Mouse (Mus musculus) limb, embryonic 13.5 days (tissue): ENCODE measurements around the gene Cacna2d4. TPM values are rescaled to one million over a fixed set of nuclear protein-coding genes. Genes with fewer than 3 reads are reported as not detected.

Source experiments
- ATAC-seq: fragments of 200-750 bp; cut with Nextera tagmentation; 2 replicates; pipeline ENCODE4 v1.8.0; 2017; ENCODE audit warnings: low read depth, moderate number of reproducible peaks, moderate TSS enrichment; ENCODE audit not compliant: low FRiP score
- H3K27ac ChIP-seq: fragments of 300-500 bp; sonication (generic); 2 replicates; pipeline ENCODE4 v1.5.1; 2015; ENCODE audit warnings: inconsistent platforms, mild to moderate bottlenecking, moderate library complexity
- H3K27me3 ChIP-seq: fragments of 300-500 bp; sonication (generic); 2 replicates; pipeline ENCODE4 v1.6.1; 2015; ENCODE audit warnings: mild to moderate bottlenecking, inconsistent platforms
- H3K36me3 ChIP-seq: fragments of 300-500 bp; sonication (generic); 2 replicates; pipeline ENCODE4 v1.6.1; 2015; ENCODE audit warnings: inconsistent platforms, mild to moderate bottlenecking, moderate library complexity
- H3K4me1 ChIP-seq: fragments of 300-500 bp; sonication (generic); 2 replicates; pipeline ENCODE4 v1.6.1; 2015; ENCODE audit warnings: inconsistent platforms
- H3K4me2 ChIP-seq: fragments of 300-500 bp; sonication (generic); replicated peaks from 2 replicates; pipeline ENCODE4 v1.6.1; 2015; ENCODE audit warnings: inconsistent platforms, mild to moderate bottlenecking, moderate library complexity
- H3K4me3 ChIP-seq: fragments of 300-500 bp; sonication (generic); 2 replicates; pipeline ENCODE4 v1.5.1; 2015; ENCODE audit warnings: moderate library complexity, mild to moderate bottlenecking, inconsistent platforms
- H3K9ac ChIP-seq: fragments of 300-500 bp; sonication (generic); 2 replicates; pipeline ENCODE4 v1.6.1; 2015; ENCODE audit warnings: mild to moderate bottlenecking, inconsistent platforms
- H3K9me3 ChIP-seq: fragments of 300-500 bp; sonication (generic); 2 replicates; pipeline ENCODE4 v1.6.1; 2016; ENCODE audit warnings: inconsistent platforms
- WGBS: fragments of 180-500 bp; shearing (Covaris S2); methylation state at CpG from one replicate; pipeline ENCODE4 v1.1.7; 2015; 5-methylcytosine and 5-hydroxymethylcytosine counted together
- polyA plus RNA-seq: library from polyadenylated mRNA; unstranded; fragments of >200 nt; fragmentation: Nextera tagmentation; extraction: Ambion mirVana; gene quantifications from 2 replicates; pipeline ENCODE4 v1.2.1, GENCODE M21; 2015

The Cacna2d4 gene
- not detected in 2 replicates for polyA plus RNA-seq

GRCm38 (mm10) chr6:119236241-119236640 is at the start of gene Cacna2d4:
TSS of gene Cacna2d4 (plus strand) at chr6:119236526.
- H3K36me3 ChIP-seq = no peaks in the 10 kb centered on the region
- no peak within 1 kb of the TSS for H3K9ac ChIP-seq
- H3K27ac ChIP-seq = no peak within 1 kb of the TSS
- H3K4me3 ChIP-seq = no peak within 1 kb of the TSS
- WGBS = 50% methylated on average over 1 of the region's 1 CpGs
- peaks cover 12% of the 10 kb centered on the region; the same call in 1 of the 2 replicates for H3K4me1 ChIP-seq
- no peak for ATAC-seq
- H3K4me2 ChIP-seq = no peak within 1 kb of the TSS
- no peaks in the 10 kb centered on the region for H3K27me3 ChIP-seq
- H3K9me3 ChIP-seq = no peaks in the 10 kb centered on the region

- H3K4me3 ChIP-seq = no peak overlapping the region
Observed at GRCm38 (mm10) chr6:119186658-119187057, 49.7 kb upstream of the Cacna2d4 start.

GRCm38 (mm10) chr6:119187631-119188030 is 48.7 kb upstream of the Cacna2d4 start:
- Histone ChIP-seq H3K9me3 (no peaks in the 10 kb centered on the region), H3K9ac (no peak overlapping the region), H3K27me3 (no peaks in the 10 kb centered on the region), H3K4me1 (no peaks in the 10 kb centered on the region), H3K4me2 (no peak overlapping the region), H3K4me3 (no peak overlapping the region), H3K27ac (no peak overlapping the region), H3K36me3 (peaks cover 44% of the 10 kb centered on the region)
- no peak for ATAC-seq
- WGBS = 71% methylated on average over 6 of the region's 6 CpGs

More at GRCm38 (mm10) chr6:119186658-119187057, 49.7 kb upstream of the Cacna2d4 start:
- ATAC-seq = no peak
- Histone ChIP-seq H3K27ac (no peak overlapping the region), H3K9ac (no peak overlapping the region), H3K27me3 (no peaks in the 10 kb centered on the region), H3K36me3 (peaks cover 36% of the 10 kb centered on the region), H3K4me2 (no peak overlapping the region), H3K9me3 (no peaks in the 10 kb centered on the region), H3K4me1 (no peaks in the 10 kb centered on the region)
- 61% methylated on average over 8 of the region's 8 CpGs for WGBS

GRCm38 (mm10) chr6:119191478-119191877 is 44.8 kb upstream of the Cacna2d4 start:
- H3K27ac ChIP-seq = no peak overlapping the region
- no peaks in the 10 kb centered on the region for H3K4me1 ChIP-seq
- H3K4me3 ChIP-seq = no peak overlapping the region
- WGBS = 91% methylated on average over 4 of the region's 4 CpGs
- ATAC-seq = no peak
- H3K9ac ChIP-seq = no peak overlapping the region
- no peak overlapping the region for H3K4me2 ChIP-seq
- no peaks in the 10 kb centered on the region for H3K27me3 ChIP-seq
- H3K36me3 ChIP-seq = peaks cover 43% of the 10 kb centered on the region
- H3K9me3 ChIP-seq = no peaks in the 10 kb centered on the region

GRCm38 (mm10) chr6:119193571-119194154 is 42.7 kb upstream of the Cacna2d4 start:
- H3K36me3 ChIP-seq = peaks cover 43% of the 10 kb centered on the region
- H3K4me3 ChIP-seq = no peak overlapping the region
- no peak overlapping the region for H3K27ac ChIP-seq
- no peaks in the 10 kb centered on the region for H3K27me3 ChIP-seq
- H3K4me1 ChIP-seq = peaks cover 4% of the 10 kb centered on the region; the same call in 1 of the 2 replicates
- ATAC-seq = no peak
- no peak overlapping the region for H3K9ac ChIP-seq
- no peak overlapping the region for H3K4me2 ChIP-seq
- H3K9me3 ChIP-seq = no peaks in the 10 kb centered on the region
- WGBS = 43% methylated on average over 15 of the region's 15 CpGs

GRCm38 (mm10) chr6:119194161-119194560 is 42.2 kb upstream of the Cacna2d4 start:
- 43% methylated on average over 9 of the region's 9 CpGs for WGBS
- Histone ChIP-seq H3K4me1 (peaks cover 7% of the 10 kb centered on the region; the same call in 1 of the 2 replicates), H3K4me3 (no peak overlapping the region), H3K9me3 (no peaks in the 10 kb centered on the region), H3K4me2 (no peak overlapping the region), H3K36me3 (peaks cover 40% of the 10 kb centered on the region), H3K27ac (no peak overlapping the region), H3K9ac (no peak overlapping the region), H3K27me3 (no peaks in the 10 kb centered on the region)
- no peak for ATAC-seq

GRCm38 (mm10) chr6:119194601-119195000 is 41.7 kb upstream of the Cacna2d4 start:
- WGBS = 64% methylated on average over 7 of the region's 7 CpGs
- Histone ChIP-seq H3K9ac (no peak overlapping the region), H3K4me2 (no peak overlapping the region), H3K9me3 (no peaks in the 10 kb centered on the region), H3K4me1 (peaks cover 11% of the 10 kb centered on the region), H3K27ac (no peak overlapping the region), H3K36me3 (peaks cover 36% of the 10 kb centered on the region), H3K4me3 (no peak overlapping the region), H3K27me3 (no peaks in the 10 kb centered on the region)
- no peak for ATAC-seq

GRCm38 (mm10) chr6:119196382-119197305 is 39.7 kb upstream of the Cacna2d4 start, which contains the start of gene Cacna1c:
TSS of gene Cacna1c (minus strand) at chr6:119196418.
- Histone ChIP-seq H3K4me3 (no peak within 1 kb of the TSS), H3K27me3 (no peaks in the 10 kb centered on the region), H3K4me2 (no peak within 1 kb of the TSS), H3K9ac (no peak within 1 kb of the TSS), H3K4me1 (peaks cover 16% of the 10 kb centered on the region), H3K9me3 (no peaks in the 10 kb centered on the region), H3K27ac (no peak within 1 kb of the TSS), H3K36me3 (peaks cover 25% of the 10 kb centered on the region)
- WGBS = 66% methylated on average over 17 of the region's 17 CpGs
- no peak for ATAC-seq

- 45% methylated on average over 15 of the region's 15 CpGs for WGBS
- no peak for ATAC-seq
- Histone ChIP-seq H3K4me3 (no peak overlapping the region), H3K27ac (no peak overlapping the region), H3K27me3 (no peaks in the 10 kb centered on the region), H3K4me1 (peaks cover 16% of the 10 kb centered on the region), H3K4me2 (no peak overlapping the region), H3K9me3 (no peaks in the 10 kb centered on the region), H3K9ac (no peak overlapping the region), H3K36me3 (peaks cover 14% of the 10 kb centered on the region)
Observed at GRCm38 (mm10) chr6:119198534-119199273, 37.6 kb upstream of the Cacna2d4 start.

GRCm38 (mm10) chr6:119199274-119199879 is 36.9 kb upstream of the Cacna2d4 start:
- 29% methylated on average over 8 of the region's 8 CpGs for WGBS
- no peak for ATAC-seq
- Histone ChIP-seq H3K9ac (no peak overlapping the region), H3K27ac (no peak overlapping the region), H3K9me3 (no peaks in the 10 kb centered on the region), H3K4me3 (no peak overlapping the region), H3K4me2 (no peak overlapping the region), H3K27me3 (no peaks in the 10 kb centered on the region), H3K4me1 (peaks cover 16% of the 10 kb centered on the region), H3K36me3 (peaks cover 18% of the 10 kb centered on the region)

- H3K27ac ChIP-seq = no peak overlapping the region
- no peak overlapping the region for H3K9ac ChIP-seq
- ATAC-seq = no peak
- no peak overlapping the region for H3K4me2 ChIP-seq
- H3K4me3 ChIP-seq = no peak overlapping the region
- H3K4me1 ChIP-seq = peaks cover 16% of the 10 kb centered on the region
- no peaks in the 10 kb centered on the region for H3K9me3 ChIP-seq
- WGBS = 66% methylated on average over 5 of the region's 5 CpGs
- peaks cover 22% of the 10 kb centered on the region for H3K36me3 ChIP-seq
- no peaks in the 10 kb centered on the region for H3K27me3 ChIP-seq
Observed at GRCm38 (mm10) chr6:119200362-119200761, 36.0 kb upstream of the Cacna2d4 start.
